Mouse (Mus musculus) c-Kit-positive CD71-positive TER-119-positive erythroid progenitor cells, embryonic 14.5 days (primary cell): ENCODE measurements around the gene Chic1.

Experiments used
- DNase-seq: peaks from one replicate; pipeline ENCODE4 v3.0.0-alpha.2; 2013; ENCODE audit warnings: low spot score

Chic1 gene

GRCm38 (mm10) chrX:103356287-103356686, at the start of gene Chic1:
Gene Chic1, plus strand, starts transcription at chrX:103356476.
- no peak for DNase-seq

- DNase-seq, result no peak
These were observed 48.0 kb upstream of the Chic1 start for GRCm38 (mm10) chrX:103308262-103308661.

GRCm38 (mm10) chrX:103311723-103312122, 44.6 kb upstream of the Chic1 start:
- no peak for DNase-seq

- no peak for DNase-seq
These were observed 42.1 kb upstream of the Chic1 start for GRCm38 (mm10) chrX:103314146-103314545.

GRCm38 (mm10) chrX:103321146-103321545, 35.1 kb upstream of the Chic1 start, which contains the start of gene Cdx4:
Gene Cdx4, plus strand, starts transcription at chrX:103321398.
- no peak for DNase-seq

GRCm38 (mm10) chrX:103325900-103326299, 30.4 kb upstream of the Chic1 start:
- DNase-seq, result no peak

- DNase-seq, result no peak
These were observed 26.9 kb upstream of the Chic1 start for GRCm38 (mm10) chrX:103329386-103329785.

GRCm38 (mm10) chrX:103331125-103331858, 25.0 kb upstream of the Chic1 start:
- DNase-seq, result no peak

- DNase-seq, result no peak
These were observed 14.7 kb upstream of the Chic1 start for GRCm38 (mm10) chrX:103341369-103342113.

- DNase-seq, result no peak
These were observed 492 bp upstream of the Chic1 start for GRCm38 (mm10) chrX:103355784-103356183.

- DNase-seq, result no peak
These were observed 523 bp downstream of the Chic1 start for GRCm38 (mm10) chrX:103356761-103357236.

- no peak for DNase-seq
These were observed 9.9 kb downstream of the Chic1 start for GRCm38 (mm10) chrX:103366201-103366600.

- DNase-seq, result no peak
These were observed 12.4 kb downstream of the Chic1 start for GRCm38 (mm10) chrX:103368650-103369049.

GRCm38 (mm10) chrX:103371221-103371620, 14.9 kb downstream of the Chic1 start:
- no peak for DNase-seq

GRCm38 (mm10) chrX:103371627-103372026, 15.4 kb downstream of the Chic1 start:
- no peak for DNase-seq

- DNase-seq, result no peak
These were observed 18.0 kb downstream of the Chic1 start for GRCm38 (mm10) chrX:103374250-103374649.

GRCm38 (mm10) chrX:103384528-103384927, 28.3 kb downstream of the Chic1 start:
- no peak for DNase-seq

GRCm38 (mm10) chrX:103388131-103388530, 31.9 kb downstream of the Chic1 start:
- no peak for DNase-seq

- no peak for DNase-seq
These were observed 37.6 kb downstream of the Chic1 start for GRCm38 (mm10) chrX:103393841-103394240.

- DNase-seq, result peak; percentile 5
These were observed 48.7 kb downstream of the Chic1 start for GRCm38 (mm10) chrX:103405021-103405420.

- DNase-seq, result no peak
These were observed 57.9 kb downstream of the Chic1 start, which contains the start of gene Tsx for GRCm38 (mm10) chrX:103414167-103414566. Gene Tsx, plus strand, starts transcription at chrX:103414467.

GRCm38 (mm10) chrX:103421710-103422109, 65.4 kb downstream of the Chic1 start, which contains the start of gene Gm26992:
Gene Gm26992, plus strand, starts transcription at chrX:103422010.
- no peak for DNase-seq

GRCm38 (mm10) chrX:103427677-103428076, 71.4 kb downstream of the Chic1 start:
- no peak for DNase-seq
